Mouse (Mus musculus): ENCODE data around the gene 2300002M23Rik. TPM values are rescaled to one million over a fixed set of nuclear protein-coding genes. Genes with fewer than 3 reads are reported as not detected.

2300002M23Rik gene
- total and polyA plus RNA-seq, 3 experiments: 0.27 TPM; not detected in 2

DNA sequence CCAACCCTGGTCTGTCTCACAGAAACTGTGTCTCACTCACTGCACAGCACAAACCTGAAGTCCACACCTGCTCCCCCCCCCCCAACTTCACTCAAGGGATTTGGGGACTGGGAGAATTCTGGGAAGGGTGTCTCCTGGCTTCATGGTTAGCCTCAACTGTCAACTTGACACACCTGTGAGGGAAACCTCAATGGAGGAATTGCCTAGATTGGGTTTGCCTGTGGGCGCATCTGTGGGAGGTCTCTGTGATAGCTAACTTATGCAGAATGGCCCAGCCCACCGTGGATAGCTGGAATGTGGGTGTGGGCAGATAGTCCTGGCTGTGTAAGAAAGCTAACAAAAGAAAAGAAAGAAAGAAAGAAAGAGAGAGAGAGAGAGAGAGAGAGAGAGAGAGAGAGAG is 34.0 kb downstream of the 2300002M23Rik start, which contains the start of gene Sfta2:
TSS of gene Sfta2 (plus strand) at position 301 of the 400 bp plus-strand sequence.
- no peak for TF ChIP-seq GATA2 (IDR thresholded peaks at IDR 0.05; ENCODE audit: borderline replicate concordance, low read depth, low read length)
- TF ChIP-seq CTCF (IDR thresholded peaks at IDR 0.05; ENCODE audit: low read depth, low read length): no peak
- no peaks in the 10 kb centered on the region for H3K36me3 ChIP-seq (replicated peaks)
- ATAC-seq (ENCODE audit: extremely low read depth, insufficient number of reproducible peaks, low FRiP score, poor library complexity, severe bottlenecking) (no peak), DNase-seq (ENCODE audit: low spot score) (no peak)
- no peak within 1 kb of the TSS for H3K4me3 ChIP-seq (ENCODE audit: low read depth, low read length)
- peaks cover 3% of the 10 kb centered on the region; the same call in 1 of the 2 replicates for H3K27me3 ChIP-seq (ENCODE audit: insufficient read depth, low read length)
- no peaks in the 10 kb centered on the region for H3K4me1 ChIP-seq (ENCODE audit: insufficient read depth, low read depth, low read length)
- peaks cover 3% of the 10 kb centered on the region; the same call in 1 of the 2 replicates for H3K9me3 ChIP-seq (replicated peaks)

DNA sequence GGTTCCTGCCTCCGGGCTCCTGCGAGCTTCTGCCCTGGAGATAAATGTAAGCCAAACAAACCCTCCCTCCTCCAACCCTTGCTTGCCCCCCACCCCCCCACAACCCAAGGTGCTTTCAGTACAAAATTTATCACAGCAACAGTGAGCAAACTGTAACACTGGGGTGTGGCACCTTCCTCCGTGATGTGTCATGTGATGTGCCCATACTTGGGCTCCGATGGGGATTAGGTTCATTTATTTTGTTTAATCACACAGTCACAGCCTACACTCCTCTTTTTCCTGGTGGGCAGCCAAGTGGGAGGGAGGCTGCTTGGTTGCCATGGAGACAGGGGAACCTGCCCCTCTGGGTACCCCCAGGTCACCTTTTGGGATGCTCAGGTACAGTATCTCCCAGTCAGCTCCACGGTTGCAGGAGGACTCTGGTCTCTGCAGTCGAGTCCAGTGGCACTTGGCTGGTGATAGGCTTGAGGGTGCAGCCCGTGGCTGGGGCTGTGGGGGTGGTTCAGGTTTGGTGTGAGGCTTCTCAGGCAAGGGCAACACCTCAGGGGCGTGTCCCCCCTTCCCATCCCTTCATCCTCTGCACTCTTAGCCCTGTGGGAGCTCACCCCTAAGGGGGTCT is 34.6 kb downstream of the 2300002M23Rik start:
- H3K4me3 ChIP-seq (ENCODE audit: low read depth, low read length): no peak overlapping the region
- no peaks in the 10 kb centered on the region for H3K36me3 ChIP-seq (replicated peaks)
- H3K27me3 ChIP-seq (ENCODE audit: insufficient read depth, low read length): peaks cover 3% of the 10 kb centered on the region; the same call in 1 of the 2 replicates
- TF ChIP-seq GATA2 (IDR thresholded peaks at IDR 0.05; ENCODE audit: borderline replicate concordance, low read depth, low read length) (no peak), POLR2AphosphoS5 (IDR thresholded peaks at IDR 0.05; ENCODE audit: insufficient replicate concordance, low read depth, low read length) (no peak), CTCF (IDR thresholded peaks at IDR 0.05; ENCODE audit: low read depth, low read length) (no peak), TAL1 (conservative IDR thresholded peaks at IDR 0.05; ENCODE audit: low read depth, low read length) (no peak), GATA1 (IDR thresholded peaks at IDR 0.05; ENCODE audit: borderline replicate concordance, low read length) (no peak)
- H3K9me3 ChIP-seq (replicated peaks): peaks cover 3% of the 10 kb centered on the region; the same call in 1 of the 2 replicates
- ATAC-seq (ENCODE audit: extremely low read depth, insufficient number of reproducible peaks, low FRiP score, poor library complexity, severe bottlenecking): no peak
- no peaks in the 10 kb centered on the region for H3K4me1 ChIP-seq (ENCODE audit: insufficient read depth, low read depth, low read length)
- DNase-seq (ENCODE audit: low spot score): no peak

DNA sequence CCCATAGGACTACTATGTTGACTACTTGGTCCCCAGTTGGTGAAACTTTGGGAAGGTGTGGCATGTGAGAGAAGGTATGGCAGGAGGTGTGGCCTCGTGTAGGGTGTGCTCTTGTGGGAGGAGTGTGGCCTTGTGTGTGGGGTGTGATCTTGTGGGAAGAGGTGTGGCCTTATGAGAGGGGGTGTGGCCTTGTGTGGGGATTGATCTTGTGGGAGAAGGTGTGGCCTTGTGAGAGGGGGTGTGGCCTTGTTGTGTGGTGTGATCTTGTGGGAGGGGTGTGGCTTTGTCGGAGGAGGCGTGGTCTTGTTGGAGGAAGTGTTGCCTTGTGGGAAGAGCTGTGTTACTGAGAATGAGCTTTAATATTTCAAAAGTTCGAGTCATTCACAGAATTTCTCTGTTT is 49.9 kb downstream of the 2300002M23Rik start:
- TF ChIP-seq TAL1 (conservative IDR thresholded peaks at IDR 0.05; ENCODE audit: low read depth, low read length): no peak
- no peak for TF ChIP-seq POLR2AphosphoS5 (IDR thresholded peaks at IDR 0.05; ENCODE audit: insufficient replicate concordance, low read depth, low read length)
- TF ChIP-seq GATA1 (IDR thresholded peaks at IDR 0.05; ENCODE audit: borderline replicate concordance, low read length): no peak
- TF ChIP-seq GATA2 (IDR thresholded peaks at IDR 0.05; ENCODE audit: borderline replicate concordance, low read depth, low read length): no peak
- no peak overlapping the region for H3K4me3 ChIP-seq (ENCODE audit: low read depth, low read length)
- ATAC-seq (ENCODE audit: extremely low read depth, insufficient number of reproducible peaks, low FRiP score, poor library complexity, severe bottlenecking) (no peak), DNase-seq (ENCODE audit: low spot score) (no peak)
- H3K9me3 ChIP-seq (replicated peaks): peaks cover 11% of the 10 kb centered on the region
- 0 out of 2 replicates have a peak, but pooled peaks cover 4% of the 10 kb centered on the region for H3K4me1 ChIP-seq (ENCODE audit: insufficient read depth, low read depth, low read length)
- no peaks in the 10 kb centered on the region for H3K36me3 ChIP-seq (replicated peaks)
- H3K27me3 ChIP-seq (ENCODE audit: insufficient read depth, low read length): no peaks in the 10 kb centered on the region

Other genes with a start within 250 kb of the 2300002M23Rik start
- gene H2-Q1, start 247.0 kb upstream of the 2300002M23Rik start, total RNA-seq (2014; fragmentation: Nextera tagmentation): not detected in 2 replicates
- 0.16 TPM in 1 of 2 replicates, not detected in the other for gene H2-Q1, start 247.0 kb upstream of the 2300002M23Rik start, total RNA-seq (2017)
- gene H2-Q1, start 247.0 kb upstream of the 2300002M23Rik start, polyA plus RNA-seq (2012): not detected in 2 replicates
- gene H2-Q2, start 225.2 kb upstream of the 2300002M23Rik start, total RNA-seq (2014; fragmentation: Nextera tagmentation): not detected in 2 replicates
- not detected in 2 replicates for gene H2-Q2, start 225.2 kb upstream of the 2300002M23Rik start, total RNA-seq (2017)
- gene H2-Q2, start 225.2 kb upstream of the 2300002M23Rik start, polyA plus RNA-seq (2012): not detected in 2 replicates
- gene H2-Q4, start 187.8 kb upstream of the 2300002M23Rik start, total RNA-seq (2014; fragmentation: Nextera tagmentation): not detected in 2 replicates
- gene H2-Q4, start 187.8 kb upstream of the 2300002M23Rik start, total RNA-seq (2017): 0.05 and 0.17 TPM in 2 replicates
- 0.04 TPM in 1 of 2 replicates, not detected in the other for gene H2-Q4, start 187.8 kb upstream of the 2300002M23Rik start, polyA plus RNA-seq (2012)
- not detected in 2 replicates for gene H2-Q6, start 142.6 kb upstream of the 2300002M23Rik start, total RNA-seq (2014; fragmentation: Nextera tagmentation)
- gene H2-Q6, start 142.6 kb upstream of the 2300002M23Rik start, total RNA-seq (2017): 0.12 and 0.33 TPM in 2 replicates
- gene H2-Q6, start 142.6 kb upstream of the 2300002M23Rik start, polyA plus RNA-seq (2012): 0.07 TPM in 1 of 2 replicates, not detected in the other
- gene H2-Q7, start 128.3 kb upstream of the 2300002M23Rik start, total RNA-seq (2014; fragmentation: Nextera tagmentation): not detected in 2 replicates
- gene H2-Q7, start 128.3 kb upstream of the 2300002M23Rik start, total RNA-seq (2017): 0.23 and 0.38 TPM in 2 replicates
- 0.05 TPM in 1 of 2 replicates, not detected in the other for gene H2-Q7, start 128.3 kb upstream of the 2300002M23Rik start, polyA plus RNA-seq (2012)
- gene H2-Q10, start 97.4 kb upstream of the 2300002M23Rik start, total RNA-seq (2014; fragmentation: Nextera tagmentation): not detected in 2 replicates
- gene H2-Q10, start 97.4 kb upstream of the 2300002M23Rik start, total RNA-seq (2017): 0.05 and 0.06 TPM in 2 replicates
- not detected in 2 replicates for gene H2-Q10, start 97.4 kb upstream of the 2300002M23Rik start, polyA plus RNA-seq (2012)
- gene Pou5f1, start 61.4 kb upstream of the 2300002M23Rik start, total RNA-seq (2014; fragmentation: Nextera tagmentation): not detected in 2 replicates
- gene Pou5f1, start 61.4 kb upstream of the 2300002M23Rik start, total RNA-seq (2017): 0.11 TPM in 1 of 2 replicates, not detected in the other
- gene Pou5f1, start 61.4 kb upstream of the 2300002M23Rik start, polyA plus RNA-seq (2012): not detected in 2 replicates
- gene Tcf19, start 50.6 kb upstream of the 2300002M23Rik start, total RNA-seq (2014; fragmentation: Nextera tagmentation): 67.4 and 74.5 TPM in 2 replicates
- gene Tcf19, start 50.6 kb upstream of the 2300002M23Rik start, total RNA-seq (2017): 29.8 and 37.2 TPM in 2 replicates
- gene Tcf19, start 50.6 kb upstream of the 2300002M23Rik start, polyA plus RNA-seq (2012): 62.1 and 63.4 TPM in 2 replicates
- gene Cchcr1, start 50.4 kb upstream of the 2300002M23Rik start, total RNA-seq (2014; fragmentation: Nextera tagmentation): 13.3 and 14.1 TPM in 2 replicates
- gene Cchcr1, start 50.4 kb upstream of the 2300002M23Rik start, total RNA-seq (2017): 12.3 and 12.5 TPM in 2 replicates
- 18.7 and 19.3 TPM in 2 replicates for gene Cchcr1, start 50.4 kb upstream of the 2300002M23Rik start, polyA plus RNA-seq (2012)
- not detected in 2 replicates for gene Psors1c2, start 34.2 kb upstream of the 2300002M23Rik start, total RNA-seq (2014; fragmentation: Nextera tagmentation)
- gene Psors1c2, start 34.2 kb upstream of the 2300002M23Rik start, total RNA-seq (2017): 0.22 TPM in 1 of 2 replicates, not detected in the other
- gene Psors1c2, start 34.2 kb upstream of the 2300002M23Rik start, polyA plus RNA-seq (2012): 1.1 TPM in 2 replicates
- gene Cdsn, start 15.3 kb upstream of the 2300002M23Rik start, total RNA-seq (2014; fragmentation: Nextera tagmentation): not detected in 2 replicates
- gene Cdsn, start 15.3 kb upstream of the 2300002M23Rik start, total RNA-seq (2017): not detected in 2 replicates
- not detected in 2 replicates for gene Cdsn, start 15.3 kb upstream of the 2300002M23Rik start, polyA plus RNA-seq (2012)
- gene Sfta2, start 34.1 kb downstream of the 2300002M23Rik start, total RNA-seq (2014; fragmentation: Nextera tagmentation): not detected in 2 replicates
- not detected in 2 replicates for gene Sfta2, start 34.1 kb downstream of the 2300002M23Rik start, total RNA-seq (2017)
- not detected in 2 replicates for gene Sfta2, start 34.1 kb downstream of the 2300002M23Rik start, polyA plus RNA-seq (2012)
- not detected in 2 replicates for gene Gm9573, start 59.2 kb downstream of the 2300002M23Rik start, total RNA-seq (2014; fragmentation: Nextera tagmentation)
- gene Gm9573, start 59.2 kb downstream of the 2300002M23Rik start, total RNA-seq (2017): 0.11 TPM in 1 of 2 replicates, not detected in the other
- not detected in 2 replicates for gene Gm9573, start 59.2 kb downstream of the 2300002M23Rik start, polyA plus RNA-seq (2012)
- gene Mucl3, start 76.2 kb downstream of the 2300002M23Rik start, total RNA-seq (2014; fragmentation: Nextera tagmentation): not detected in 2 replicates
- 0.06 and 0.16 TPM in 2 replicates for gene Mucl3, start 76.2 kb downstream of the 2300002M23Rik start, total RNA-seq (2017)
- gene Mucl3, start 76.2 kb downstream of the 2300002M23Rik start, polyA plus RNA-seq (2012): not detected in 2 replicates
- 23.8 and 24.6 TPM in 2 replicates for gene Vars2, start 100.1 kb downstream of the 2300002M23Rik start, total RNA-seq (2014; fragmentation: Nextera tagmentation)
- gene Vars2, start 100.1 kb downstream of the 2300002M23Rik start, total RNA-seq (2017): 10.8 and 11.0 TPM in 2 replicates
- gene Vars2, start 100.1 kb downstream of the 2300002M23Rik start, polyA plus RNA-seq (2012): 93.9 and 135 TPM in 2 replicates
- 33.4 and 45.3 TPM in 2 replicates for gene Gtf2h4, start 106.3 kb downstream of the 2300002M23Rik start, total RNA-seq (2014; fragmentation: Nextera tagmentation)
- gene Gtf2h4, start 106.3 kb downstream of the 2300002M23Rik start, total RNA-seq (2017): 22.7 and 29.5 TPM in 2 replicates
- 26.4 and 27.1 TPM in 2 replicates for gene Gtf2h4, start 106.3 kb downstream of the 2300002M23Rik start, polyA plus RNA-seq (2012)
- not detected in 2 replicates for gene Ddr1, start 137.2 kb downstream of the 2300002M23Rik start, total RNA-seq (2014; fragmentation: Nextera tagmentation)
- 0.06 TPM in 1 of 2 replicates, not detected in the other for gene Ddr1, start 137.2 kb downstream of the 2300002M23Rik start, total RNA-seq (2017)
- 0.04 and 0.06 TPM in 2 replicates for gene Ddr1, start 137.2 kb downstream of the 2300002M23Rik start, polyA plus RNA-seq (2012)